Mouse (Mus musculus) CH12F3 (cell line): Measurements from ENCODE around the gene Borcs8.

ENCODE experiments used
- in situ Hi-C: fragments of 300-500 bp; cut with MboI; formaldehyde crosslinking; loops from 2 replicates; pipeline ENCODE4 v1.14.3; 2020; ENCODE audit warnings: low sequenced_read_pairs

Borcs8 gene

DNA sequence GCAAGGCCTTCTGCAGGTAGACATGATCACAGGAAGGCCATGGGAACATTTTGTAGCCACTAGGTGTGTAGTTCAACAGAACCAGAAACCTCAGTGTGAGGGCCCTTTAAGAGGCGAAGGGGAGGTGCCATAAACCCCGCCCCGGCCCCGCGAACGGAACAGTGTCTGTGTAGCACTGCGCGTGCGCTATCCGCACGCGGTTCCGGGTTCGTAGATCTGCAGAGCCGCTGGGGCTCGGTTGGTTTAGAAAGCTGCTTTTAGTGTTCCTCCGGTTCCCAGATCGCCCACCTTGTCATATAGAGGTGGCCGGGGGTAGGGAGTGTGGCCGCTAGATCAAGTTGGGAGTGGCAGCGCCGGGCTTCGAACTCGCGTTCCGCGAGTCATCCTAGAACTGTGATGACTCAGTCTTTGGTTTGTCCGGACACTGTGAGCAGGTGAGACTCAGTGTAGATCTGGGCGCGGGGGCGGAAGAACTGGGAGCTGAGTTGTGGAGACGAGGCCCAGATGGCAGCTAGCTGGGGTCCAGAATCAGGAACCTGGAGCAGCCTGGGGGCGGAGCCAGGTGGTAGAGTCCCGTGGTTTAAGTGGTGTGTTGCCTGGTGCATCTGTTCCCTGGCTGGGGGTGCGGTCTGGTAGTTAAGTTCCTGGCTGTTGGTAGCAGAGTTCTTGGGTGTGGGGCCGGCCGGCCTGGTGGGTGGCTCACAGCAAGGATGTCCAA is 8.0 kb upstream of the Borcs8 start, which contains the start of gene Nr2c2ap:
Gene Nr2c2ap (plus strand): TSS at position 168 of the 718 bp plus-strand sequence.
- in situ Hi-C loops, result no loop called here

DNA sequence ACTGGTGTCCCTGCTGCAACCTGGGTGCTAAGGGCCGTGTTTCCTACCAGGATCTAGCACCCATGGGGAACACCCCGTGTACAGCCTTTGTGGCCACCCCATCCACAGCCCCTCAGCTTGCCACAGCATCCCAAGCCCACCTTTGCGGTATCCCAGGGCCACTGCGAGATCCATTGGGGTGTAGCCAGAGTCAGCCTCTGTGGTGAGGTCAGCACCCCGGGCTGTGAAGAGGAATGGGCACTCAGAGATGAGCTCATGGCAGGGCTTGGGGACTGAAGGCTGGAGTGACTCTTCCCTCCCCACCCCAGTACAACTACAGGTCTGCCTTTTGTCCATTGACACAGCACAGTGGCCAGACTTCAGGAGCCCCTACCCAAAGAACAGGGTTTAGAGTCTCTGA is 5.2 kb upstream of the Borcs8 start:
- in situ Hi-C loops, result no loop called here

DNA sequence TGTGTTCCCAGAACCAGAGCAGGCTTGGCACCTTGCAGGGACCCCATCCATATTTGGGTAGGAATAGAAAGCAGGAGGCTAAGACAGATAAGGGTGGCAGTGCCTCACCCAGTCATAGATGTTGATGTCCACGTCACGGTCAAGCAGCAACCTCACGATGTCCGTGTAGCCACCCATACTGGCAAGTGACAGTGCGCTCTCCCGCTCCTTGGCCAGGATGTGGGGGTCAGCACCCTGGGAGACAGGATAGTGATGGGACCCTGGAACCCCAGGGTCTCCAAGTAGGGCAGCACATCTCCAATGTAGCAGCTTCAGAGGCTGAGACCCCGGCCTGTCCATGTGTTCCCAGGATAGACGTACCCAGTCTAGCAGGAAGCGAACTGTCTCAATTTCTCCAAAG is 4.4 kb upstream of the Borcs8 start:
- in situ Hi-C loops, result no loop called here

DNA sequence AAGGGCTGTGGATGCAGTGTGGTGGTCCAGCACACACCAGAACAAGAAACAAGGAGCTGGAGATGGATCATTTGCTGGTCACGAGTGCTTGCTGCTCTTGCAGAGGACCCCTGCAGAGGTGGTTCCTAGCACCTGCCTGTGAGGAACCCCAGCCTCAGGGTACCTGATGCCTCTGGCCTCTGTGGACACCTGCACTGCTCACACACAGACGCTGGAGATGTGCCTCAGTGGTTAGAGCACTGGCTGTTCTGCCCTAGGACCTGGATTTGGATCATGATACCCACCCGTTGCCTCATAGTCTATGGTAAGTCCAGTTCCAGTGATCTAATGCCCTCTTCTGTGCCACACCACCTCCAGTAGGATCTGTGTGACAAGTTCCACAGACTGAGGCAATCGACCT is 2.7 kb upstream of the Borcs8 start:
- in situ Hi-C loops, result no loop called here

DNA sequence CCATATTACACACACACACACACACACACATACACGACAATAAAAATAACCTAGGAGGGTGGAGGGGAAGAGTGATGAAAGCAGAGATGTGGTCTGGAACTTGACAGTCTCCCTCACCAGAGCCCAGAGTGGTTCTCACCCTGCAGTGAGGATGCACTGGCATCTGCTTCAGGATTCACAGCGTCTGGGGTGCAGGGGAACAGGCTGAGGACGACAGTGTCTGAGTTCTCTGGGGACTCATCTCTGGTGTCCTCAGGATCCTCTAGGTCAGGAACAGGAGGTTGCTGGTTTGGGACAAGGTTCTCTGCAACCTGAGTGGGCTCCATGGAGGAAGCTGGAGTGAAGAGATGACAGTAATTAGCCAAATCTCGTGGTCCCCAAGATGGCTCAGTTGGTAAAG is 1.4 kb upstream of the Borcs8 start:
- in situ Hi-C loops, result no loop called here

DNA sequence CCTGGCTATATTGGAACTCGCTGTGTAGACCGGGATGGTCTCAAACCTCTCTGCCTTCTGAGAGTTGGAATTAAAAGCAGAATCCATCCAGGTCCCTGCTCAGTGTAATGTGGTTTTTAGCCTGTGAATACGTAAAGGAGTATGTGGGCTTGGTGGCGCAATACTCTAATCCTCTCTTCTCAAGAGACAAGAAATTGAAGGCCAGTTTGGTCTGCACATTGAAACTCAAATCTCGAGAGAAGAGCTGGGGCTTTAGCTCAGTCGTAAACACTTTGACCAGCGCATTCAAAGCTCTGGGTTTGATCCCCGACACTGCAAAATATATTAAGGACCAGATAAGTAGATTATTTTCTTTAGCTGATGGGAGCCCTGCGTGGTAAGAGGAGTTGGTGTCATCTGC is 682 bp downstream of the Borcs8 start:
- in situ Hi-C loops, result no loop called here

DNA sequence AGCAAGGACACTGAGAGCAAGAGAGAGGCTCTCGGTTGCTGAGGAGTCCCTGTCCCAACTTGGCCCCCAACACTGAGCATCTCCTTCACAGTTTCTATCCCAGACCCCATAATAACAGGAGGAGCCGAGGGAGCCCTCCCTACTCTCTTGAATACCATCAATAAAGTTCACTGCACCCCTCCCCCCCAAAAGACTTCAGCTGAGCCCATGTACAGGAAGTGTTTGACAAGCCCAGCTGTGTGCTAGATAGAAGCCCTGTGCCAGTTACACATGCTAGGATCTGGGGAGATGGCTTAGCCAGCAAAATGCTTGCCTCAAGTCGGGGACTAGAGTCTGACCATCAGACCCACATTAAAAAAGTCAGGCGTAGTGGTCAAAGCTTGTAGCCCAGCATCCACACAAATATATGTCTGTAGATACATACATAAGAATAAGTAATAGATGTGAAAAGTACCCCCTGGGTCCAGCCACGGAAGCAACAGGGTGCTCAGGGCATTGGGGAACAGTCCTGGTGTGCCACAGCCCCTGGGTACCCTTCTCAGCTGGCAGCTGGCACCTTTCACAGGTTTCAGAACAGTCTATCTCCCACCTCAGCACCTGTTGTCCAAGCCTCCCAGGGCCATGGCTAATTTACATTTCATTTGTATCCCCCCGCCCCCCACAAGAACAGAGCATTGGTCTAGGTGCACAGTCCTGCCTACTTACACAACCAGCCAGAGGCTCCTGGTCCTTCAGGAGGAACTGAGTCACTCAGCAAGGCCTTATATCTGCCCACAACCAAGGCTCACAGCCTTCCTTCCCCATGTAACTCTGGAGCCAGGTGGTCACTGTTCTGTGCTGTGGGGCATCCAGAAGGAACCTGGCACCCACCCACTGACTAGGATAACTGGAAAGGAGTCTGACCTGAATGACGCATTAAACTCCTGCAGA is 8.6 kb downstream of the Borcs8 start:
- in situ Hi-C loops, result no loop called here

DNA sequence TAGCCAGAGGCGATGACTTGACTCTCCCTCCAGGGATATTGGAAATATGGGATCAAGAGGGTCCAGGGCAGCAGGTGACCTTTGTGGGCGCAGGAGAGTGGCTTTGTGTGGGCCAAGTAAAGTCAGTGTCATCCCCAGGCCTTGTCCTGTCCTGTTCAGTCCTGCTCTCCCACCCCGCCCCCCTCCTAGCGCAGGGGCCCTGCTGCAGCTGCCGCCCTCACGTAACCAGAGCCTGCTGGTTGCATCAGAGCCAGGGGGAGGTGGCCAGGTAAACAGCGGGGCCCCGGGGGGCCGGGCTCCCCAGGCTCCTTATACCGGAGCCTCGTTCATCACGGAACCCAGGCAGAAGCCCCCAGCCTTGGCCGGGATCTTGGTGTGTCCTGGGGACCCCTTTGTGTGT is 10.9 kb downstream of the Borcs8 start:
- in situ Hi-C loops, result no loop called here

DNA sequence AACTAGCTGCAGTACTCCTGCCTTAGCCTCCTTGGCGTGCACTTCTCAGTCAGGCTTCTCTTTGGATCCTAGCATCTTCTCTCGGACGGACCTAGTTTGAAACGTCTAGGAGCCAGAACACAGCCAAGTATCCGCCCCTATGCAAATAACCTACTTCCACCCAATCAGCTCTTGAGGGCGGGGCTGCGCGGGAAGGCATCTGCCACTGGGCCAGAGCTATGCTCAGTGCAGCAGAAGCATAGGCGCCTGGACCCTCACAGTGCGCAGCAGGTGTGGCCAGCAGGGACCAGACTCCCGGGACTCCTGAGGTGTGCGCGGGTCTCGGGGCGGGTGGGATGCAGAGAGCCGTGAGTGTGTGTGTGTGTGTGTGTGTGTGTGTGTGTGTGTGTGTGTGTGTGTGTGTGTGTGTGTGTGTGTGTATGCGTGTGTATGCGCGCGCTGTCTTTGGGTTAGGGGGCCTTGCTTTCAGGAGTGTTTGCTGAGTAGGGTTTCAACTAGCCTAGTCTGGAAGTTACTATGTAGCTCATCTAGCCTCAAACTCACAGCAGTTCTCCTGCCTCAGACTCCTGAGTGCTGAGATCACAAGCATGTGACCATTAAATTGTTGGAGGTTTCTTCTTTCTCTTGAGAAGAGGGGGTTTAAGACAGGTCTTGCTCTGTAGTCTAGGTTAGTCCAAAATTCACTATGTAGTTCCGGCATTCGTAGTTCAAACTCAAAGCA is 13.4 kb downstream of the Borcs8 start:
- in situ Hi-C loops, result no loop called here

DNA sequence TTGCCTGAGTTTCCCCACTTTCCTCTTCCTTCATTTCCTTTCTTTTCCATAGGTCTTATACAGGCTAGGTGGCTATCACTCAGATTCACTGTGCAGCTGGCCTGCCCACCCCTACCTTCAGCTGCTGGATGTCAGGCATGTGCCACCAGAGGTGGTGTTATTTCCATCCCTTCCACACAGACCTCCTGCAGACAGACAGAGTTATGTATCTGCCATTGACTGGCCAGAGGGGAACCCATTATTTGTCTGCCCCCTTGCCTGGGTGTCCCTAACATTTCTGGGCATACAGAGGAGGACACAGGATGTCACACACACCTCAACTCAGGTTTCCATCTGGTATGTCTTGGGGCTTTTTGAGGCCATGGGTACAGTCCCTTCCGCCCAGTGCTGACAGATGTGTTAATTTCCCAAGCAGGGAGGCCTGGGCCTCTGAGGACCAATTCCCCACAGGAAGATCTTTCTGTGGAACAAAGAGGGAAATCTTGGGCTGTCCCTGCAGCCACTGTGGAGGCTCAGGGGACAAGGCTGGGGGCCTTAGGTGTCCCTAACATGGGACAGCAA is 18.0 kb downstream of the Borcs8 start:
- in situ Hi-C loops, result no loop called here

DNA sequence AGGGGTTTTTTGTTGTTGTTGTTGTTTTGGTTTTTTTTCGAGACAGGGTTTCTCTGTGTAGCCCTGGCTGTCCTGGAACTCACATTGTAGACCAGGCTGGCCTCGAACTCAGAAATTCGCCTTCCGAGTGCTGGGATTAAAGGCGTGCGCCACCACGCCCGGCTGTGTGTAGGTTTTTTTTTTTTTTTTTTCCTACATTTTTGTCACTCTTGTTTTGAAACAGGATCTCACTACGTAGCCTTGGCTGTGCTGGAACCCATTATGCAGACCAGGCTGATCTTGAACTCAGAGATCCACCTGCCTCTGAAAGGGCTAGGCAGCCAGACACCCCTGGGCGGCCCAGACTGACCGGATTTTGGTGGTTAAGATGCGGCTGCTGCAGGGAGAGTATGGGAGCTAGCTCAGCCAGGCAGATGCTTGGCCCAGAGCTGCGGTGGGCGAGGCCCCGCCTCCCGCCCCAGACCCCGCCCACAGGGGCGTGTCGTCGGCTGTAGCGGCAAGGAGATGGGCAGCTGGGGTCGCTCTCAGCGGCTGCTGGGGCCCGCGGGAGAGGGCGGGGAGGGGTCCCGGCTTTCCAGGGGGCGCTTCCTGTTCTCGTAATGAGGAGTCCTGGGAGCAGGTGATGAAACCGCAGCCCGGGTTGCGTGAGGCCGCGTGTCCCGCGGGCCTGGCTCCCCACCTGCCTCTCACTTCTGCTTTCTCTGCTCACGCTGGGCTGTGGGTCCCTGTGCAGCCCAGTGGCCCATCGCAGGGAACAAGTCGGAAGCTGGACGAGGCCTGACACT is 19.0 kb downstream of the Borcs8 start:
- in situ Hi-C loops, result no loop called here

DNA sequence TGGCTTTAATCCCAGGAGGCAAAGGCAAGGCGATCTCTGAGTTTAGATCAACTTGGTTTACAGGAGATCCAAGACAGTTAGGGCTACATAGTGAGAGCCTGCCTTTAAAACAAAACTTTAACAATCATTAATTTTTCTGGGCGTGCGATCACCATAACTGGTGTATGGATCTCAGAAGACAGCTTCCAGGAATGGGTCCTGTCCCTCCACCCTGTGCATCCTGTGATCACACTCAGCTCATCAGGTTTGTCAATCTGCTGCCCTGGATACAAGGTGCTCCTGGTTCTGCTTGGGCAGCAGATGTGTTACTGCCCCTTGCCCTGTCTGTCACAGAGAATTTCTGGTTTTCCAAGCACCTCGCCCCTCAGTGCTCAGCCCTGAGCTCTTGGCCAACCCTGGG is 19.9 kb downstream of the Borcs8 start:
- in situ Hi-C loops, result no loop called here

DNA sequence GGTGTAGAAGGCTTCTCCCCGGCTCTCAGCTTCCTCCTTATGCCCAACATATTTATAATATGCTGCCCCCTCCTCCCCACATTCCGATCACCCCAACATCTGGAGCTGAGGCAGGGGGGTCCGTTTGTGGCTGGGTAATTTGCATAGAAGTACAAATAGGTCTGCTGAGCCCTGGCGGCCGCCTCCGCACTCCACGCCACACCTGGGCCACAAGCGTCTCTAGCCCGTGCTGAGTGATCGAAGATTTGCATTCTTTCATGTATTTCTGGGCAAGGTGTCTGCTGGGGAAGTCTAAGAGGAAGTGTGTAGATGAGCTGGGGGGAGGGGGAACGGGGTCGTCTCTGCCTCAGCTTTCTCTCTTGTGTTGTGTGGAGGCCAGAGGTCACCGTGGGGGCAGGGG is 20.7 kb downstream of the Borcs8 start:
- in situ Hi-C loops, result no loop called here

DNA sequence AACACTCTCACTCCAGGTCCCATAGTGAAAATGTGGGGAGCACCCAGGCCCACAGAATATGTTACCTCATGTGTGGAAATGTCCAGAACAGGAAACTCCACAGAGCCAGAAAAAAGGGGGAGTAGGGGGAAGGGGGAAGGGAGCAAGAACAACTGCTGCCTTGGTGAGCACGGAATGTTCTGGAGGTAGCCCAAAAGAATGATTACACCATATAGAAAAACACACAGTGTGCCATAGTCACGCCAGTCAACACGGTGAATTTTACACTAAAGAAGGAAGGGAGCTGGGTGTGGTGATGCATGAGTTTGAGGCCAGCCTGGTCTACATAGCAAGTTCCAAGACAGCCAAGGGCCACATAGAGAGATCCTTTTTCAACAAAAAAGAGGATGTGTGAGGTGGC is 24.0 kb downstream of the Borcs8 start:
- in situ Hi-C loops, result no loop called here

DNA sequence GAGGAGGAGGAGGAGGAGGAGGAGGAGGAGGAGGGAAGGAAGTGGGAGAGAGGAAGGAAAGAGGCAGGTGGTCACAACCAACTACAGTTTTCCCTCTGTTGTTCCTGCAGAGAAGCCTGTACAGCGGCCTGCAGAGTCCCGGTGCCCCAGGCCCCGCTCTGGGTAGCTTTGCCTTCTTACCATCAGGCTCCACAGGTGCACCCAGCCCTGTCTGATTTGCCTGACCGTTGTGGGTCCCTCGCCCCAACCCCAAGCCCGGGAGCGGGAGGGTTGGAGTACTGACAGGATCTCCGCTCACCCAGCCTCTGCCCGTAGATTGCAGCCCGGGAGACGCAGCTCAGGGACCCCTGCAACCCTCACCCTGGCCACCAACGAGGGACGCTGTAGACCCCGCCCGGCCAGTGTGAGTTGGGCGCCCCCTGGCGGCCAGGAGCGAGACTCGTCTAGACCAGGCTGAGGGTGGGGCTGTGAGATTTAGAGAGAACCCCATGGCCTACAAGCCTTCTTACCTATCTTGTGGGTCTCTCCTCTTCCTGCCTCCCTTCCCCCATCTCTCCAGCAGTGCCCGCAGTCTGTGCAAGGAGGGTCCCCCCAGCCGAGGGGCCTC is 27.3 kb downstream of the Borcs8 start:
- in situ Hi-C loops, result no loop called here

DNA sequence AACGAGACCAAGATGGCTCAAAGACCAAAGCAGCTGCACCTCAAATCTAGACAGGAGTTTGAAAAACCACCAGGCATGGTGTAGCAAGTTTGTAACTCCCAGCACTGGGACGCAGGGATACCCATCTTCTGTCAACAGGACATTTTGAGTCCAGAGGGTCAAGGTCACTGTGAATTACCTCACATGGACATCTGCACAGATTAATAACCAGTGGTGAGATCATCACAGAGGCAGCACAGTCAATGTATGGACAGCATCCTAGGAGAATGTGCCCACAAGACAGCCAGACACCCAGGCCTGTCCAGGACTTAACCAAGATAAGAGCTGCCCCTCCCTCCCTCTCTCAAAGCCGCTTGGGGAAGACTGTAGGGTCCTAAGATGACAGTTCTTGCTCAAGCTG is 30.8 kb downstream of the Borcs8 start:
- in situ Hi-C loops, result no loop called here

DNA sequence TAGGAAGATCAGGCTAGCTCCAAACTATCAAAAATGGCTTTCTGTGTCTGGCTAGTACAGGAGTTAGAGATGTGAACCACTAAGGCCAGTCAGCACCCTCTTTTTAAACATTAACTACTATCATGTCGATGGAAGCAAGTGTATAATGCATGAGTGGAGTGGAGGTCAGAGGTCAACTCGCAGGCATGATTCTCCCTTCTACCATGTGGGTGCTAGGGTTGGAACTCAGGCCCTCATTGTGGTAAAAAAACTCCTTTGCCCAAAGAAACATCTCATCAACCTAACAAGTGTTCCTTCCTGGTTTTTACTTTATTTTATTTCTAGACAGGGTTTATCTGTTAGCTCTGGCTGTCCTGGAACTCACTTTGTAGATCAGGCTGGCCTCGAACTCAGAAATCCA is 31.4 kb downstream of the Borcs8 start:
- in situ Hi-C loops, result no loop called here

DNA sequence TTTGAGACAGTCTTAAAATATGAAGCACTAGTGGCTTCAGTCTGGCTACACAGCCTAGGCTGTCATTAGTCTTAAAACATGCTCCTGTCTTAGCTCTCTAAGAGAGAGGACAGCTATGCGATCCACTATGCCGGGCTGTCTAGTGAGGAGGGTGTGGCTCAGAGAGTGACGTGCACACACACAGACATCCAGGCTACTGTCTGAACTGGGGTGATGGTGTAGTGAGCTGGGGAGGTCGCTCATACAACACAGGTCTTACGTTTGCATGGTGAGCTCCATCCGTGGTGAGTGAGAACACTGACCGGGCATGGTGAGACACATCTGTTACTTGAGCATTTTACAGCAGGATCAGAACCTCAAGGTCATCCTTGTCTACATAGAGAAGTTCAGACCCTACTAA is 31.9 kb downstream of the Borcs8 start:
- in situ Hi-C loops, result no loop called here

DNA sequence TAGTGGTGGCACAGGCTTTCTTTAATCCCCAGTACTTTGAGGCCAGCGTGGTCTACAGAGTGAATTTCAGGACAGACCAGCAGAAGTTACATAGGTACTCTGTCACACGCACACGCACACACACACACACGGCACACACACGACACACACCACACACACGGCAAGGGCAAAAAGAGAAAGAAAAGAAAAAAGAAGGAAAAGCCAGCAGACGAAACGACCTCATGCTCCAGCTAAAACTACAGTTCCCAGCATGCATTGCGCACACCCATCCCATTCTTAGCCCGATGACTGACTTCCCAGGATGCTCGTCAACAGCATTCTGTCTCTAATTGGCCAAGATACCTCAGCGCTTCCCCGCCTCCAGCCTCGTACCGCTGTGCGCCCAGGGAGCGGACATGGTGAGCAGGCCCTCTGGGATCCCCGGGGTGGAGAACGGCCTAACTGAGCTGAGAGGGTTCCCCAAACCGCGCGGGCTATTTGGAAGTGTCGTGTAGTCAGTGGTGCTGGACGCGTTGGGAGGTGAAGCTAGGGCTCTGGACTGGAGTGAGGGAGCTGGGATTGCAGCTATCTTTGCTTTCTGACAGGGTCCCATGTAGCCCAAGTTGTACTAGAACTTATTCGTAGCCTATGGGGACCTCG is 32.9 kb downstream of the Borcs8 start, which contains the start of gene Tmem161a:
Gene Tmem161a (plus strand): TSS at position 314 of the 639 bp plus-strand sequence.
- in situ Hi-C loops, result no loop called here
